Mouse (Mus musculus): ENCODE measurements around the gene Flrt1.

Flrt1 gene

DNA sequence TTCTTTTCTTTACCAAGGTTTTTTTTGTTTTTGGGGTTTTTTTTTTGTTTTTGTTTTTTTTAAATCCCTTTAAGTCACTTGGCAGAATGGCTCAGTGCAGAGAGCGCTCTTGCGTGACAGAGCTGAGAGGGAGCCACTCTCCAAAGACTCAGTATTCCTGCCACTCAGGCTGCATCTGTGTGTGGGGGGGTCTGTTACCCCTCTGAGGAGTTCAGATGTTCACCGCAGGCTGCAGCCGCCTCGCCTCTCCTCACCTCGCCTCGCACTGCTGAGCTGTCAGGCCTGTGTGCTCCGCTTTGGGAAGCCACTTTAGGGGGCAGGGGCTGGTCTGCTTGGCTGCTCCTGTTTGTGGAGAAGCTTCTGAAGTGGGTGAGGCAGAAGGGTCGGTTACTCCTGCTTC, at the start of gene Flrt1:
Gene Flrt1 (minus strand): TSS at position 186 of the 400 bp plus-strand sequence.
- DNase-seq, result no peak

DNA sequence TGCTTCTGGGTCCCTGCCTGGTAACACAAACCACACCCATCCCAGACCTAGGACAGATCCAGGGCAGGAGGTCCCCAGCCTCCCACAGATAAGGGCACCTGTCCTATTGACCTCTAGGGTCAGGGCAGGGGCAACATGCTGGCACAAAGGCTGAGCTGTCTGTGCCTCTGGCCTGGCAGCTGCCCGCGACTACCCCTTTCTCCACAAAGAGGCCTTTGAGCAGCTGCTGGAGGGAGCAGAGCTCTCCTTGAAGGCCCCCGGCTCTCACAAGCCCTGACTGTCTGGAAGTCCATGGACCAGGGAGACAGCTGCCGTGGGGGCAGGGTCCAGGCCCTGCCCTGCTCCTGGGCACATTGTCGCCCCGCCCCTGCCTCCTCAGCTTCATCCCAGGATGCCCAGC, 49.7 kb upstream of the Flrt1 start:
- no peak for DNase-seq

DNA sequence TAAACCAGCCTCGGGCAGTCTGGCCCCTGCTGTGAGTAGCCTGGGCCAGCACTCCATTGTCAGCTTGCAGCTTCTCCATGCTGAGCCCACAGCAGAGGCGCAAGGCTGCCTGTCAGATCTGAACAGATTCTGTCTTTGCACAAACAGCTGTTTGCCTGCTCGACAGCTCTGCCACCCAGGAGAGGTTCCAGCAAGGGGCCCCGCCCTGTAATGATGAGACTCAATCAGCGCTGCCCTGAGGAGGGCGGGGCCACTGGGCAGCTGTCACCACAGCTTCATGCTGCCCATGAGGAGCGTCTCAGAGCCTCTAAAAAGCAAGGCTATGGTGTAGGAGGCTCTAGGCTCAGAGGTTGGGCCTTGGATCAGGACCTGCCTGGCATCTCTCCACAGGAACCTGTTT, 47.7 kb upstream of the Flrt1 start:
- peak; percentile 50 for DNase-seq

DNA sequence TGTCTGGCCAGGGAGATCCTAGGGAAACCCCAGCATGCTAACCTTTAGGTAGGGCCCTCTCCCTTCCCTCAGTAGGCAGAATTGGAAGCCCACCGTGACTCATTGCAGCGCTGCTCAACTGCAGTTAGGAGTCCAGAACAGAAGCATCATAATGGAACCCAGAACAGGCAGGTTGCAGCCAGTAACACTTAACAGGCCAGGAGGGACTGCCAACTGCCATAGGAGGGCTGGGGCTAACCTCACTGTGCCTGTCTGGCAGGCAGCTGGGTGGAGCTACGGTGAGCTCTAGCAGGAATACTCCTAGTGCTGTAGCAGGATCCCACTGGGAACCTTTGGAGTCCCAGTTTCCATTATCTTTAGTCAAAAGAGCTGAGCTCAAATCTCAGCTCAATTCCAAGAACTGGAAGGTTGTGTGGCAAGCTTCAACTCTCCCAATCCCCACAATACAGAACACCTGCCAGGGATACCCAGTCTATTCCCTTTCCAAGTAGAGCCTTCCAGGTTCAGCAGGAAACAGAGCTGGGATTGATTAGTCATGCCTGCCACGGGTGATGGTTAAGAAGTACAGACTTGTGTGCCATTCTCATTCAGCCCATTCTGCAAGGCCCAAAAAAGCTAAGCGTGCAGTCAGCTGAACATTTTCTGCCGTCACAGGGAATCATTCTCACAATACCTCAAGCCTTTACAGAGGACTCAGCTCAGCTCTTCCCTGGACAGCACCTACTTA, 46.6 kb upstream of the Flrt1 start:
- DNase-seq, result no peak

DNA sequence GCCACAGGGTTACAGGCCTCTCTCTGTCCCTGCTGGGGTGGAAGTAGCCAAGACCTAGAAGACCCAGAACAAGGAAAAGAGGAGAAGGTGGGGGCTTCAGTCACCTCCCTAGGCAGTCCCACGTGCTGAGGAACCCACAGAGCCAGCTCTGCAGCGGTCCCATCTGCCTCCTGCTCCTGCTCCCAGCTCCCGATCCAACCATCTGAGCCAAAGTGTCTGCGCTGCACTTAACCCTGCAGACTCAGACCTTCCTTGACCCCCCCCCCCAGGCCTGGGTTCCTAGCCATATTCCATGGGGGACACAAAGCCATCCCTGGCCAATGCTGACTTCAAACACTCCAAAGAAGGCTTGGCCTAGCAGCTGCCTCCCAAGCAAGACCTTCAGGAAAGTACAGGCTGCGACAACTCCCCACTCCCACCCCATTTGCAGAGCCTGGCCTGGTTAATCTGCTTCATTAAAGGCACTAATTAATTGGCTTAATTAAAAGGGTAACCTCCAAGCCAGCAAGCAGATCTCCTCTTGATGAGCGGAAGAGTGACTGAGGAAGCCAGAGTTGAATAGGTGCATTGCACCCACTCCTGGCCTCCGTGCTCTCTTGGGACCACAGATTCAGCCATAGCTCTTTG, 45.9 kb upstream of the Flrt1 start:
- no peak for DNase-seq

GRCm38 (mm10) chr19:7149158-7149685, 43.7 kb upstream of the Flrt1 start:
- DNase-seq, result no peak

DNA sequence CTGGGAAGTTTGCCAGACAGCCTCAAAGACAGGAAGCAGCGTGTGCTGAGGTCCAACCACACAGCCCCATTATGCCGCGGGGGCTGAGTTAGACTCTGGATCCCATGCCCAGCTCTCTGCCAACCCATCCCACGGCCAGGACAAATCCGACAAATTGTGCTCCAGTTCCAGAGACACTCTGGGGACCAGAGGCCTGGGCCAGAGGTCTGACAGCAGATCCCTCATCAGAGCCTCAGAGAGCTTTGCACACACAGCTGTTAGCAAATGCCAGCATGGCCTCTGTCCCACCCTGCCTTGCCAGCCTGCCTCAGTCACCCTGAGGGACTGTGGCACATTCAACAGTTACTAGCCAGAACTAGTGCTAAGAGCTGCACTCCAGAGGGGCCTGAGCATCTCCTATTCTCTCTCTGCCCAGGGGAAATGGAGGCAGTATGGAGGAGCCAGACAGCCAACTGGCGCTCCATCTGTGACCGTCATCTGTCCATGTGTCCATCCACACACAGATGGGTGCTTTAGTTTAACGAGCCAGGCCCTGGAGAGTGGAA, 43.1 kb upstream of the Flrt1 start:
- no peak for DNase-seq

GRCm38 (mm10) chr19:7148096-7148495, 42.6 kb upstream of the Flrt1 start:
- no peak for DNase-seq

DNA sequence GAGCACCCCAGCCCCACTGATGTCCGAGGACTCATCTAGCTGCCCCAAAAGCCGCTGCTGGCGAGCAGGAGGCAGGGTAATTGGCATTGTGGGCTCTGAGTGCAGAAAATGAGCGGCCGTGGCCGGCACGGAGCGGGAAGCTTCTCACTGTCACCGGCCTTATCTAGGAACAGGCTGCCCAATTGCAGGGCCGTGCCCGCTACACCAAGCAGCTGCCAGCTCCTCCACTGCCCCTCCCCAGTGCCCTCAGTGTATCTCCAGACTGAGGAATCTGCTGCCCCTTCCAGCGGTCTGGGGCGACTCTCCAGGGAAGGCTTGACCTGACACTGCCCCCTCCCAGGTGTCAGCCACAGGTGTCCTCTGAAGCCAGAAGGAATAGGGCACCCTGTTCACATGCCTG, 40.8 kb upstream of the Flrt1 start:
- no peak for DNase-seq

- DNase-seq, result no peak
Measured at GRCm38 (mm10) chr19:7144458-7144857, 38.9 kb upstream of the Flrt1 start.

GRCm38 (mm10) chr19:7143854-7144253, 38.3 kb upstream of the Flrt1 start:
- DNase-seq, result peak; percentile 83

DNA sequence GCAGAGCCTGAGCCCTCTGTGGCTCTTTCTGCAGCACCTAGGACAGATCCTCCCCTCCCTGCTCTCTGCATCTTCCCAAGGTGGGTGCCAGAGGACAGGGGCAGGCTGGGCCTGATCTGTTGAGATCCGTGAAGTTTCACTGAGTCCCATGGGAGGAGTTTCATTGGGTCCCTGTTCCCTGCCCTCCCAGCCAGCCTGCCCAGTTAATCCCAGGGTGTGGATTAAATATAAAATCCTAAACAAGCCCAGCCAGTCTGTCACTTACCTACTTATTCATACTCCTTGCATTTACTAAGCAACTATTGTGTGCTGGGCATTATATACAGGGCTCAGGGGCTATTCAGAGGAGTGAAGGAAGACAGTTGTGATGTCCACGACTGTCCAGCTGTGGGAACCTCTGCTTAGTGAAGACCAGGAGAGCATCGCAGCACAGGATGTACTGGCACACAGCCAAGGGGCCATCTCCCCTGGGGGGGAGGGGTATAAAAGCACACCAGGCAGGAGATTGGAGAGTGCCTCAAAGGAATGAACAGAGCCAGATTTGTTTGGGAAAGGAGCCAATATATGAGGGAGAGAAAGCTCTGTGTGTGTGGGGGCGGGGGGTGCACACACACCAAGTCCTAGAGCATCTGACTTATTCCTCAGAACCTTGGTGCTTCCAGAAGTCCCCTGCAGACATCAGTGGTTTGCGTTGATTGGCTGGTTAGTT, 36.8 kb upstream of the Flrt1 start:
- no peak for DNase-seq

GRCm38 (mm10) chr19:7140856-7141421, 35.4 kb upstream of the Flrt1 start:
- DNase-seq, result no peak

DNA sequence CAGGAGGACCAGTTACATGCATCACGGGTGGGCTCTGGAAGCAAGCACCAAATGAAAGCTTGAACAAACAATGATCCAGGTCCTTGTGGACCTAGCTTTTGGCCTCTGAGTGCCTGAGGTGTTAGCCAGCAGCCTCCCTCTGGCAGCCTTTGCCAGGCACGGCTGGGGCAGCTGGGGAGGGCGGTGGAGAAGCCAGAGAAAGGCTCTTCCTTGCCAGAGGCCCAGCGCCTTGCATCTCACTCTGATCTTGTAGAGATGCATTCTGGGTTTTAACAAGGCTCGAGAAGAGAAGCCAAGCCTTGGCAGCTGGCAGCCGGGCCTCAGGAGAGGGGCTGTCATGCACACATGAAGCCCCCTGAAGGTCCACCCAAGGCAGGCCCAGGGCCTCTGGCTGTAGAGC, 34.8 kb upstream of the Flrt1 start:
- no peak for DNase-seq

GRCm38 (mm10) chr19:7139321-7139720, 33.8 kb upstream of the Flrt1 start:
- no peak for DNase-seq

- DNase-seq, result no peak
Measured at GRCm38 (mm10) chr19:7138327-7138726, 32.8 kb upstream of the Flrt1 start.

DNA sequence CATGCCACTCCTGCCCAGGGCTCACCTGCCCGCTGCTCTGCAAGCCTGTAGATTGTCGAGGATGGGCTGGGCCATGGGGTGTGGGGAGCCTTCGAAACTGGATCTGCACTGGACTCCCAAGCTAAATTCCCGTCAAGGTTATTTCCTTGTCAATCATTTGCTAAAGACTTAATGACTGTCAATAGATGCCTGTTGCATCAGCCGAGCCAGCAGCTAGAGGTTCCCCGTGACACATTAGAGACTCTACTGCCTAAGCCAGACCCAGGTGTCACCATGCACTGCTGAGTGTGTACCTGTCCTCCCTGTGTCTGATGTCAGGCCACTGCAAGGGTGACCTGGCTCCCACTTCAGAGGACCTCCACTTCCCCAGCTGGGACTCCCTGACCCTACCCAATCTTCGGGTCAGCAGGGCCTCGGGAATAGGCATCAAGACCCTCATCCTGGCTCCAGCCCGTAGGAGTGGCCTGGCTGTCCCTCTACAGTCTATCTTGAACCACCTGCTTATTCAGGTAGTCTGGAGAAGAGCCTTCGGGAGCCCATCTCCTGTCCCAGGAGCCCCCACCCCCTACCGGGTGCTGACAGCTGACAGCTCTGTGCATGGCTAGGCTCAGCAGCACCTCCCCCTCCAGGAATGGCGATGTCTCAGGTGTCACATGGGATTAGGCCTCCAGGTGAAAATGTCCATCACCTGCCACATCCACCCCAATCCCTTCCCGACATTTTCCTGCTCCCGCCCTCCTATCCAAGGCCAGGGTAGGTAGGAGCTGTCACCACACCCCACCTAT, 31.4 kb upstream of the Flrt1 start:
- DNase-seq, result no peak

DNA sequence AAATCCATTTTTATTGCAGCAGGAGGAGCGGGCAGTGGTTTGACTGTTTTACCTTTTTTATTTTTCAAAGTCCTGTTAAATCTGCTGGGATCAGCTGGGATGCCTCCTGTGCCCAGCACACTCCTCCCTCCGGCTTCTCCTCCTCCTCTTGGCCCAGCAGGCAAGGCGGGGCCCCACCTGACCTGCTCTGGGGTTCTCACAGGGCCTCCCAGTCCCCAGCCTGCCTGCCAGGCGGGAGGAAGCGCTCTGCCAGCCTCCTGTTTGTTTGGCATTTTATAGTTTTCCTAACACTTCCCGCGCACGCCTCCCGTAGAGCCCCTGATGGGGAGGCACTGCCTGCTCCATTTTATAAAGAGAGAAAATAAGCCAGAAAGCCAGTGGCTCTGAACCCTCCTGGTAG, 30.5 kb upstream of the Flrt1 start:
- no peak for DNase-seq

DNA sequence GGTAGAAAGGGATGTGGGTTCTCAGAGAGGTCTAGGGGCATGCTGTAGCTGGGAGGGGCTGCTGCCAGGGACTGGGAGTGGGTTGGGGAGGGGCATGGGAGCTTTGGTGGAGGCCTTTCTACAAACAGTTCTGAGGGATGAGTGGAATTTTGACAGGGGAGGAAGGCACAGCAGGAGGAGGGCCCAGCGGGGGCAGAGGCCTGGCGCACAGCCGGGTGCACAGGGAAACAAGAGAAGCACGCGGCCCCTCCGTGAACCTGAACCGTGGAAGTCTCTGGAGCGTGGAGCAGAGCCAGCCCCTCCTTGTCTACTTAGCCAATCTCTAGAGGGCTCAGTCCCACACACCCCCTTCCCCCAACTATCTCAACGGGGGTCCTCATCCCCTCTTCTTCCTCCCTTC, 30.0 kb upstream of the Flrt1 start:
- no peak for DNase-seq

- no peak for DNase-seq
Measured at GRCm38 (mm10) chr19:7134631-7135091, 29.1 kb upstream of the Flrt1 start.

GRCm38 (mm10) chr19:7133436-7133835, 27.9 kb upstream of the Flrt1 start:
- DNase-seq, result no peak

GRCm38 (mm10) chr19:7130317-7130716, 24.8 kb upstream of the Flrt1 start:
- no peak for DNase-seq
